In genomic region chr6:82052726-82053118, GRCm38 (mm10) we compare ENCODE assay signal across 15 mouse cellular contexts. TPM values are rescaled to one million over a fixed set of nuclear protein-coding genes. Genes with fewer than 3 reads are reported as not detected.
DNase-seq lines count a peak whose midpoint lies in the region; ATAC-seq and TF ChIP-seq lines count a peak whose summit lies in the region.
"Had no signal": no experiment of that assay in that cellular context is flagged by ENCODE, and none has a peak within 500 bp of the region (broad histone marks: within the 10 kb centered on the region; RNA-seq: fewer than 3 reads in every experiment).

No protein-coding gene starts in this region.

- H3K9me3 ChIP-seq in kidney, embryonic 14.5 days (ENCODE audit: control insufficient read depth, low read length): no peaks in the 10 kb centered on the region
- H3K9me3 ChIP-seq in forebrain, embryonic 13.5 days (replicated peaks): no peaks in the 10 kb centered on the region
- H3K9me3 ChIP-seq: hindbrain, embryonic 12.5 days; midbrain, embryonic 15.5 days had no signal

- H3K4me3 ChIP-seq in kidney, adult 2 months (ENCODE audit: insufficient read depth, low read depth, low read length): no peak overlapping the region
- no peak overlapping the region for H3K4me3 ChIP-seq in kidney, embryonic 14.5 days (ENCODE audit: low read length)
- no peak overlapping the region for H3K4me3 ChIP-seq in forebrain, embryonic 13.5 days
- H3K4me3 ChIP-seq: hindbrain, embryonic 12.5 days; midbrain, embryonic 15.5 days had no signal

- H3K4me1 ChIP-seq in kidney, adult 2 months (ENCODE audit: control insufficient read depth, insufficient read depth, low read length): peaks cover 43% of the 10 kb centered on the region
- H3K4me1 ChIP-seq in kidney, embryonic 14.5 days (ENCODE audit: control insufficient read depth, insufficient read depth, low read length): 0 out of 2 replicates have a peak, but pooled peaks cover 10% of the 10 kb centered on the region
- no peaks in the 10 kb centered on the region for H3K4me1 ChIP-seq in forebrain, embryonic 13.5 days
- H3K4me1 ChIP-seq: hindbrain, embryonic 12.5 days; midbrain, embryonic 15.5 days had no signal

- WGBS in kidney, adult 2 months: 48% methylated on average over 2 of the region's 2 CpGs
- 70% methylated on average over 2 of the region's 2 CpGs for WGBS in kidney, embryonic 14.5 days
- 79% methylated on average over 2 of the region's 2 CpGs for WGBS in forebrain, embryonic 13.5 days

- H3K9ac ChIP-seq in kidney, embryonic 14.5 days (ENCODE audit: low read depth, low read length): no peak overlapping the region
- no peak overlapping the region for H3K9ac ChIP-seq in forebrain, embryonic 13.5 days
- H3K9ac ChIP-seq: hindbrain, embryonic 12.5 days; midbrain, embryonic 15.5 days had no signal

- H3K4me2 ChIP-seq in kidney, embryonic 14.5 days (replicated peaks; ENCODE audit: low read depth, low read length): no peak overlapping the region
- no peak overlapping the region for H3K4me2 ChIP-seq in forebrain, embryonic 13.5 days
- H3K4me2 ChIP-seq: hindbrain, embryonic 12.5 days; midbrain, embryonic 15.5 days had no signal

- no peaks in the 10 kb centered on the region for H3K27me3 ChIP-seq in kidney, adult 2 months (replicated peaks; ENCODE audit: control insufficient read depth, insufficient read depth, low read length)
- no peaks in the 10 kb centered on the region for H3K27me3 ChIP-seq in kidney, embryonic 14.5 days (ENCODE audit: control insufficient read depth, insufficient read depth, low read length)
- H3K27me3 ChIP-seq in forebrain, embryonic 13.5 days: no peaks in the 10 kb centered on the region
- H3K27me3 ChIP-seq: hindbrain, embryonic 12.5 days; midbrain, embryonic 15.5 days had no signal

- no peak for ATAC-seq in kidney, embryonic 14.5 days (ENCODE audit: low FRiP score, low TSS enrichment)
- ATAC-seq in frontal cortex, adult (ENCODE audit: low TSS enrichment): no peak
- ATAC-seq in forebrain, embryonic 13.5 days: no peak
- ATAC-seq: forebrain, embryonic 16.5 days; midbrain, embryonic 15.5 days had no signal

- no peak for TF ChIP-seq CTCF in kidney, adult 2 months (conservative IDR thresholded peaks at IDR 0.05; ENCODE audit: insufficient read depth, insufficient read length, low read depth, low read length)

- no peak for TF ChIP-seq POLR2A in kidney, adult 2 months (IDR thresholded peaks at IDR 0.05; ENCODE audit: low read depth, low read length)

- H3K27ac ChIP-seq in kidney, adult 2 months (ENCODE audit: insufficient read depth, low read depth, low read length): peak overlapping the region; percentile 72
- H3K27ac ChIP-seq in kidney, embryonic 14.5 days (ENCODE audit: low read depth, low read length): no peak overlapping the region
- no peak overlapping the region for H3K27ac ChIP-seq in forebrain, embryonic 13.5 days
- H3K27ac ChIP-seq: hindbrain, embryonic 12.5 days; midbrain, embryonic 15.5 days had no signal

- H3K36me3 ChIP-seq in kidney, adult 2 months (ENCODE audit: control insufficient read depth, insufficient read depth, low read length): no peaks in the 10 kb centered on the region
- no peaks in the 10 kb centered on the region for H3K36me3 ChIP-seq in kidney, embryonic 14.5 days (ENCODE audit: control insufficient read depth, insufficient read depth, low read length)
- H3K36me3 ChIP-seq in forebrain, embryonic 13.5 days (ENCODE audit: poor library complexity, severe bottlenecking): no peaks in the 10 kb centered on the region
- H3K36me3 ChIP-seq: hindbrain, embryonic 12.5 days; midbrain, embryonic 15.5 days had no signal

- DNase-seq in kidney, adult 2 months: peak; percentile 53
- DNase-seq in lung, adult 18-20 months: peak; percentile 20 to 50
- no peak for DNase-seq in lung, postnatal 4 days
- peak; percentile 89 for DNase-seq in fibroblast of lung, adult 2 months (ENCODE audit: low read depth)
- peak; percentile 44 for DNase-seq in lung, postnatal 36 days
- DNase-seq: adrenal gland, adult 2 months; cerebellum, adult 11-12 months; gastrocnemius, postnatal 14 days; thymus, adult 18-20 months had no signal

RNA-seq across cellular contexts. Expression of gene Eva1a, which starts 11.9 kb away (rescaled TPM):
- polyA plus RNA-seq in kidney, adult 2 months (2012; rRNA removed): 34.3 and 39.2 TPM in 2 replicates
- 37.3 and 45.4 TPM in 2 replicates for polyA plus RNA-seq in kidney, embryonic 14.5 days (2014; fragmentation: Nextera tagmentation; extraction: Ambion mirVana)
- 1.2 and 1.9 TPM in 2 replicates for polyA plus RNA-seq in forebrain, embryonic 13.5 days (2015; fragmentation: Nextera tagmentation; extraction: Ambion mirVana)

Comparison
In these comparisons a context has a peak if more than half of its experiments do, and no peak if none do; other contexts are left out.
1. DNase-seq: peak in kidney, adult 2 months (single experiment), lung, adult 18-20 months (2 of 2), fibroblast of lung, adult 2 months (single experiment) and lung, postnatal 36 days (single experiment); none in lung, postnatal 4 days (0 of 2).
2. RNA of gene Eva1a, which starts 11.9 kb away (polyA plus RNA-seq): 37.3 to 45.4 TPM in kidney, embryonic 14.5 days and 34.3 to 39.2 TPM in kidney, adult 2 months; 1.2 to 1.9 TPM in forebrain, embryonic 13.5 days; every median in the first group is over 10 times any median in the second.